Mouse (Mus musculus) inflammation-experienced regulatory T-cells, adult 6 months (primary cell): ENCODE results near the gene Tmem208. TPM values are rescaled to one million over a fixed set of nuclear protein-coding genes. Genes with fewer than 3 reads are reported as not detected.

Source experiments
- ATAC-seq: one replicate; pipeline ENCODE4 v1.8.0; 2017
- polyA plus RNA-seq, 3 experiments: library from polyadenylated mRNA; unstranded; fragments of 100-300 nt; shearing (Covaris generic); gene quantifications; one replicate each; pipeline ENCODE4 v1.2.1; 2017

Gene Tmem208
- polyA plus RNA-seq, 3 experiments from 2014 or later, result 136 to 151 (median 144) TPM

DNA sequence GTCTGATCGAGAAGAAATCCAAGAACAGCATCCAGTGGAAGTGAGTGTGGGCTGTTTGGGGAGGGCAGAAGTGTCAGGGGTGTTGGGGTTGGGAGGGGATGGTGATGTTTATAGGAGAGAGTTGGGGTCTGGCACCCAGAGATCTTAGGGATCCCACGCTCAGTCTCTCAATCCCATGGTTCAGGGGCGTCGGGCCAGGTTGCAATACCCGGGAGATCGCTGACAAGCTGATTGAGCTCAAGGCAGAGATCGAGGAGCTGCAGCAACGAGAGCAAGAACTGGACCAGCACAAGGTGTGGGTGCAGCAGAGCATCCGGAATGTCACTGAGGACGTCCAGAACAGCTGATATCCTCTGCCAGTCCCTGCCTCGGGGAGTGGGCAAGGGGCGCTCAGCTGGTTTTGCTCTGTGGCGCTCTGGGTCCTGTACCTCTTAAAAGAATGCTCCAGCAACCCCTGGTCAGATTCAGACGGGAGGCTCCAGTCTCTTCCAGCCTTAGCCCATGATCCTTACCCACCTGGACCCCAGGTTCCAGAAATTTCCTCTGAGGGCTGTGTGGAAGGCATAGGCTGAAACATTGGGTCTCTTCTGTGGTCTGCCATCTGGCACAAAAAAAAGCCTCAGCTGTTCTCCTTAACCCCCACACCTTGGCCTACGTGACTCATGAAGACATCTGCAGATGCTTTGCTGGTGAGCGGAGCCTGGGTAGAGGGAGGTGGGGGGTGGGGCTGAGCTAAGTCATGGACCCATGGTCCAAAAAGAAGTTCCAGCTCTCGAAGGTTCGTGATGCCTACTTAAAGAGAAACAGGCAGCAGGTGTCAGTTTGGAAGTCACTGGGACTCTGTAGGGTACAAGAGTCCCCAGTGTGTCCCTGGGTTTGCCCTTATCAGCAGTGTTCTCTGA is 27.6 kb upstream of the Tmem208 start:
- no peak for ATAC-seq

DNA sequence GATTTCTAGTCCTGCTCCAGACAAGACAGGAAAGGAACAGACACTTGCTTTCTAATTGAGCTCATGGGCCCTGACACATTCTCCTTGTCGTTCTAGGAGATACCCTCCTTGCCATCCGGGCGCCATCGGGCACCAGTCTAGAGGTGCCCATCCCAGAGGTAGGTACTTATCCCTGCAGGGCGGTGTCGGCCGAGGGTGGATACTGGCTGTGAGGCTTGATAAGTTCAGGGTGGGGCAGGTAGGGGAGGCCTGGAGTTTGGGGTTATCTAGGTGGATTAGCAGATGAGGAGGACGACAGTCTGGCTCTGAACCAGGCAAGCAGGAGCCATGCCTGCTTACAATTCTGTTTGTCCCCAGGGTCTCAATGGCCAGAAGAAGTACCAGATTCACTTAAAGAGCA is 26.2 kb upstream of the Tmem208 start:
- no peak for ATAC-seq

DNA sequence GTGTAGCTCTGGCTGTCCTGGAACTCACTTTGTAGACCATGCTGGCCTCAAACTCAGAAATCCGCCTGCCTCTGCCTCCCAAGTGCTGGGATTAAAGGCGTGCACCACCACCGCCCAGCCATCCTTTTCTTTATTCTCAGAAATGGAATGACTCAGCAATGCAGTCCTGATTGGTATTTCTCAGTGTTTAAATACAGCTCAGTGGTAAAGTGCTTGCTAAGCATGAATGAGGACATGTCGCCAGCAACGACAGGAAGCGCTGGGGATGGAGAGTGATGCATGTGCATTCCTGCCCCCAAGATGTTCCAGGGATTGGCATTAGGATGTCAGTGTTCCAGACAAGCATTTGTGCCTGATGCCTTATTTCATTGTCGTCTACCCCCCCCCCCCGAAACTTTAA is 22.8 kb upstream of the Tmem208 start:
- ATAC-seq, result peak; percentile 12

DNA sequence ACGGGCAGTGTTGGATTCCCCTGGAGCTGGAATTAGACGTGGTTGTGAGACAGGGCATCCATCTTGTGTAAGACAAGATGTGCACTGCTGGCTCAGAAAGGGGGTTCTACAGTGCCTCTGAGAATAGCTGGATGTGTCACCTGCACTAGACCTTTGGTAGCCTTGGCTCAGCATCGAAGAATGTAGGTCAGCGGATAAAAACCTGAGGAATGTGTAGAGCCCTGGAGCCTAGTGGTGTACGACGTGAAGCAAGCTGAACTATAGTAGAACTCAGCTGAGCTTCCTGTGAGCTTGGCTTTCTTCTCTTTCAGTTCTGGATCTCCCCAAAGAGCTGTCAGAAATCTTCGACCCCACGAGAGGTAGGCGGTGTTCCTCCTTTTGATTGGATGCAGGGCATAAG is 22.3 kb upstream of the Tmem208 start:
- no peak for ATAC-seq

DNA sequence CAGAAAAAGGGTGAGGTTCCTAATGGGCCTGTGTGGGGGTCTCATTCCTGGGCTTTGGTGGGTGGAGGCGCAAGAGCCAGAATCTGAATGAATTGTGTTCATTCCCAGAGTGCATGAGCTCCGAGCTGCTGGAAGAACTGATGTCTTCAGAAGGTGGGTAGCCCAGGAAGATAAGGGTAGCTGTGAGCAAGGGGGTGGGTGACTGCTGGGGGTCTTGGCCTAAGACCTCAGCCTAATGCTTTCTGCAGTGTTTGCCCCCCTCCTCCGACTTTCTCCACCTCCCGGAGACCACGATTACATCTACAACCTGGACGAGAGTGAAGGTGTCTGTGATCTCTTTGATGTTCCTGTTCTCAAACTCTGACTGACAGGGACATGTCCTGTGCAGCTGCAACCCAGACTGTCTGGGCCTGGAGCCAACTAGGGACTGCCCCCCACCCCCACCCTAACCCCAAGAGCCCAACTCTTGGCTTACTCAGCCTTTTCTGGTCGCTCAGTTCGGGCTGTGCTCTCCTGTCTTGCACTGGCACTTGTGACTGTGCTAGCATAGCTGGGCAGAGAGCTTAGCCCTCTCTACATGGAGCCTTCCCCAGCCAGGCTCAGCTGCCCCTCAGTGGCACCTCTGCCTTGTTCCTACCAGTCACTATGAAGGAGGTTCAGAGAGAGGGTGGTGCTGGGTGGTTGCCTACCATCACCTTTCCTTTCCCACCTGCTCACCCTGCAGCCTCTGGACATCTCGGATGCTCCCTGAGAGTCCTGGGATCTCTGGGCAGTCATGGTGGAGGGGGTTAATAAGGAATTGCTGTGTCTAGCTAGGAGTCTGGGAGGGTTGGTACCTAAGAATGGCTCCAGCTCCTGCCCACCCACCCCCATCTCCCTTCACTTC is 21.6 kb upstream of the Tmem208 start:
- ATAC-seq, result peak; percentile 77

DNA sequence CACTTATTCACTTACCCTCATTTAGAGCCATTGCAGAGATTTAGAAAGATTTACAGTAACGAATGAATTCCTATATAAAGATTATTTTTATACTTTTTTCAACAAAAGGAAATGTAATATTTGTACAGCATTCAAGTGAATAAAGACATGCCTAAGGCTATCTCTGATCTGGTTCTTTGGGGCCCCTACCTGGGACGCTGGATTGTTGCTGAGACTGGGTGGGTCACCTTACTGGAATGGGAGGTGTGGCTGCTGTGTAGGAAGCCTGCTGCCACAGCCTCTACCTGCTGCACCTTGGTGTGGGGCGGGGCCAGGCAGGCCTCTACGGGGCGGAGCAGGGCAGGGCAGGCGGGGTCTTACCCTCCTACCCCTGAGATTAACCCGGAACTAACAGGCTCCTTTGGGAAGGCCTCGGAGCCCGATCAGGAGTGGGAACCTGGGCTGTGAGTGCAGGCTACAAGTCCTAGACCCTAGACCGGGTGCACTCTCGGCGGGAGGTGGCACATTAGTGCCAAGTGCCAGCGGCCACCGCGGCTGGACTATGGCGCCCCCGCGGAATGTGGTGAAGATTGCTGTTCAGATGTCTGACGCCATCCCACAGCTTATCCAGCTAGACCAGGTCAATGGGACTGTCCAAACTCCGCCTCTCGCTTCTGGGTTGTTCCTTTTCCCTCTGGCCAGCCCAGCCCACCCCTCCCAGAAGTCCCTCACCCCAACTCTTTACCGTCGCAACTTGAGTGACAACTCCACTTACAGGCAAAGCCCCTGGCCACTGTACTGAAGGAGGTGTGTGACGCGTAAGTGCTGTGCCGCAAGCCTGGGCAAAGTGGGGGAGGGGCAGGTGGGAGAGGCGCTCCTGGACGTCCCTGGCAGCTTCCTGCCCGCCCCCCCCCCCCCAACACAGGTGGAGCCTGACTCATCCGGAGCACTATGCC is 20.7 kb upstream of the Tmem208 start, which contains the start of gene Elmo3:
Elmo3 (plus strand) TSS at position 391 of the 935 bp plus-strand sequence.
- ATAC-seq, result peak; percentile 28

DNA sequence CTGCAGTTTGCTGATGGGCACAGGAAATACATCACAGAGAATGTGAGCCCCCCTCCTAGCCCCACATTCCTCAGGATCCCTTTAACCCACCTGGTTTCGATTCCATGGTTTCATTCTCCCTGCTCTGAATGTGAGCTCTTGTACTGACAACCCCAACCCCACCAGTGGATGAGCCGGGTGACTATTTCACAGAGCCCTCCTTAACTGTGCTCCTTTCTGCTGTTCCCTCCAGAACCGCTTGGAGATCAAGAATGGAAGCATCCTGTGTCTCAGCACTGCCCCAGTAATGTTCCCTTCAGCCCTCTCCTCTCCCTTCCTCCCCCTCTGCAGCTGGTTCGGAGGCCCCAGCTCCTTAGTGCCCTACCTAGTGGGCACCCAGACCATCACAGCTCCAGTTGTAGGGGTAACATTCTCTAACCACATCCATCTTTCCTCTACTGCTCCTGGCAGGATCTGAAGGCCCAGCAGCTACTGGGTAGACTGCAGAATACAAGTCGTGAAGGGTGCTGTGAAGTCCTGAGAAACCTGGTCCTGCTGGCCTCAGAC is 19.9 kb upstream of the Tmem208 start:
- ATAC-seq, result peak; percentile 13

DNA sequence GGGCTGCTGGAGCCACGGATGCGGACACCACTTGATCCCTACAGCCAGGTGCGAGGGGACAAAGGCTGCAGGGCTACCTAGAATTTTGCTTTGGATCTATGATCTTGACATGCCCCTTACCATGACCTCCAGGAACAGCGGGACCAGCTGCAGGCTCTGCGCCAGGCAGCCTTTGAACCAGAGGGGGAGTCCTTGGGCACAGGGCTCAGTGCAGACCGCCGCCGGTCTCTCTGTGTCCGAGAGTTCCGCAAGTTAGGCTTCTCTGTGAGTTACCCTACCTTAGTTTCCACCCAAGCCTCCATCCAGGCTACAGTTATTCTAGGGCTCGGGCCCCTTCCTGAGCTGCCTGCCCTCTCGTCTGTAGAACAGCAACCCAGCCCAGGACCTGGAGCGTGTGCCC is 18.5 kb upstream of the Tmem208 start:
- no peak for ATAC-seq

DNA sequence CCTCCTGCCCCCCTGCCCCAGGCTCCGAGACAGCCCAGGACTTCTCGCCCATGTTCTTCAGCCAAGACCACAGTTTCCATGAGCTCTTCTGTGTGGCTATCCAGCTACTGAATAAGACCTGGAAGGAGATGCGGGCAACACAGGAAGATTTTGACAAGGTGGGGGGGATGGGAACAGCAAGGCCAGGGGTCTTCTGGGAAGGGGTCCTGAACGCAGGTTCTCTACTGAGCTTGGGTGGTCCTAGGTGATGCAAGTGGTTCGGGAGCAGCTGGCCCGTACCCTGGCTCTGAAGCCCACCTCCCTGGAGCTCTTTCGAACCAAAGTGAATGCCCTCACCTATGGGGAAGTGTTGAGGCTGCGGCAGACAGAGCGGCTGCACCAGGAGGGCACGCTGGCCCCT is 17.7 kb upstream of the Tmem208 start:
- ATAC-seq, result no peak

DNA sequence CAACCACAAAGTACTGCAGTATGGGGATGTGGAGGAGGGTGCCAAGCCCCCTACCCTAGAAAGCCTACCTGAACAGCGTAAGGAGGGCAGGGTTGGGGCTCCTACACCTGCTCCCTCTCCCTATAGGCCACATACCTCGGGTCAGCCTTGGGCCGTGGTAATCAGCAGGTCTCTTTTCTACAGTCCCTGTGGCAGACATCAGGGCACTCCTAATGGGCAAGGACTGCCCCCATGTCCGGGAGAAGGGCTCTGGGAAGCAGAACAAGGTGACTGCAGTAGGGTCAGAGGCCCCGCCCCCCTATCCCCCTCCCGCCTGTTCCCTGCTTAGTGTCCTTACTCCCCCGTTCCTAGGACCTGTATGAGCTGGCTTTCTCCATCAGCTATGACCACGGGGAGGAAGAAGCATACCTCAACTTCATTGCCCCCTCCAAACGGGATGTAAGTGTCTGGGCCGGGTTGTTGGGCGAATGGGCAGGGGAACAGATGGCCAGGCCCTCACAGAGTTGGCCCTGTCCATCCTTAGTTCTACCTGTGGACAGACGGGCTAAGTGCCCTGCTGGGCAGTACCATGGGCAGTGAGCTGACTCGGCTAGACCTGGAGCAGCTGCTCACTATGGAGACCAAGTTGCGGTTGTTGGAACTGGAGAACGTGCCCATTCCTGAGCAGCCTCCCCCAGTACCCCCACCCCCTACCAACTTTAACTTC is 16.9 kb upstream of the Tmem208 start:
- no peak for ATAC-seq

DNA sequence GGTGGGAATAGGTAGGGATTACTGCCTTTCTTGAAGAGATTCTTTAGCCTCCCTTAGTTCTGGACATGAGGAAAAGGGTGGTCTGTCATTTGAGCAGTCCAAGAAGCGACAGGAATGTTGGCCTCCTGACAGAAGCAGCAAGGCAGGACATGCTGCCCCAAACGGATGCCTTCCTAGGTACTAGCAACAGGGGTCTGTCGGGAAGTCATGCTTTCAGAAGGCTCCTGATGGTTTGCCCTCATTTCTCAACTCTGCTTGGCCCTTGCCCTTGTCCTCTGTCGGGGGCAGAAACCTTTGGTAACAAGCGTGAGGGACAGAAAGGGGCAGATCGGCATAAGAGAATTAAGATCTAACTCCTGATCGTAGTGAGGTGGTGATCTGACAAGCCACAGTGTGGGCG is 16.0 kb upstream of the Tmem208 start:
- ATAC-seq, result no peak

DNA sequence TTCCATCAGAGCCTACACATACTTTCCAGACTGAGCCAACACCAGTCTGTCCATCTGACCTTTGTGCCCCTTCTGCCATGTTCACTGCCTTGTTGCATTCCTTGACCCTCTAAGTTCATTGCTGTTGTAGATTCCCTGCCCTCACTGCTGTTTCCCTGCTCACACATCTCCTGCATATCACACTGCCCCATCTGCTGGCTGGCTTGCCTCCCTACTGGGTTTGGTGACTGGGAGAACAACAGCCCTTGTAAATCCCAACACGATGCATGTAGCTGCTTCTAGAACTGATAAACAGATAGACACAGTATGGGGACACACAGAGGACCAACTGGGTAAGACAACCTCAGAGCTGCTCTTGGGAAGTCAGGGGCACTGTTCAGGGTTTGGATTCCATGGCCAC is 14.4 kb upstream of the Tmem208 start:
- no peak for ATAC-seq

DNA sequence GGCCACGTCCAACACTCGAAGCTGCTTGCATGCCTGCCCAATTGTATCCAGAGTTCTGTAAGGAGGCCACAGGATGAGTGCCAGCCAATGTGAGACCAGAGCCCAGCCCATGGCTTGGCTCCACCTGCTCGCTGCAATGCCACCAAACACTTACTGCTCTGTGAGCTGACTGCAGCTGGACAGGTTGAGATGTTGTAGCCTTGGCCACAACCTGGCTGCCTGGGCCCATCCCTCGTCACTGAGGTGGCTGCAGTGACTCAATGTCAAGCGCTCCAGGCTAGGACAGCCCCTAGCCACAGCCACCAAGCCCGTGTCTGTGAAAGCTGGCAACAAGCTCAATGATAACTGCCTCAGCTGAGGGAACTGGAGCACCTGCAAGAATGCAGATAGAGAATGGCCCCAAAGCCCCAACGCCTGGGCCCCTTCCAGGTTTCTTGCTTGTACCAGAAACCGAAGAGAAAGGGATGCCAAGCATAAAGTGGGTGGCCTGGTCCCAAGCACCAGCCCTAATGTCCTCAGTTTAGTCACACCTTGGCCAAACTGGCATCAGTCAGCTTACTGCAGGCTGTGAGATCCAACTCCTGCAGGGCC is 13.2 kb upstream of the Tmem208 start:
- ATAC-seq, result no peak

DNA sequence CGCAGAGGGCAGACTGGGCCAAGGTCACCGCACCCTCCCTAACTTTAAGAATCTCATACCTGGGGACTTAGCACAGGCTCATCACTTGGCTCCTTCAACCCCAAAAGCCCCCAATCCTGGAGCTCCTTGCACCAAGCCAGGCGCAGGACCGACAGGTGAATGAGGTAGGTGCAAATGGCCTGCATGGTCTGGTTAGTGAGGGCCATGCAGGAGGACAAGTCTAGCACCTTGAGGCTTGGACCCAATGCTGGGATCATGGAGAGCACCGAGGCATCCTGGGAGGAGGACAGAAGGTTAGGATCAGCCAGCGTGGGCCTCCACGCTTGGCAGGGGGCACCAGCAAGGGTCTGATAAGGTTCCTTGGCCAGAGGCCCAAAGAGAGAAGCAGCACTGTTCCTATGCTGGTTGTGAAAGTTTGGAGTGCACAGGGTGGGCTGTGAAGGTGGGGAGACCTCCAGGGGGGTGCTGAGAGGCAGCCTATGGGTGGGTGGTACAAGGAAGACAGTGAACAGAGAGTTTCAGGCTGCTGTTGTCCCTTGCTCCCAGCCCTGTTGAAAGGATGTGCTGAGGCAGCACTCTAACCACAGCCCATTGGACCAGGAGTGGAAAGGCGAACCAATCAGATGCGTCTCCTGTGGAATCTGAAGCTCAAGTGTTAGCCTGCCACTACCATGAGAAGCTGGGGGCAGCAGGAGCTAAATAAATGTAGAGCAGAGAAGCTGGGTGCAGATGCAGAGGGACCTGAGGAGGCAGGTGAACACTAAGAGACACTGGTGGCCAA is 12.3 kb upstream of the Tmem208 start:
- ATAC-seq, result no peak

DNA sequence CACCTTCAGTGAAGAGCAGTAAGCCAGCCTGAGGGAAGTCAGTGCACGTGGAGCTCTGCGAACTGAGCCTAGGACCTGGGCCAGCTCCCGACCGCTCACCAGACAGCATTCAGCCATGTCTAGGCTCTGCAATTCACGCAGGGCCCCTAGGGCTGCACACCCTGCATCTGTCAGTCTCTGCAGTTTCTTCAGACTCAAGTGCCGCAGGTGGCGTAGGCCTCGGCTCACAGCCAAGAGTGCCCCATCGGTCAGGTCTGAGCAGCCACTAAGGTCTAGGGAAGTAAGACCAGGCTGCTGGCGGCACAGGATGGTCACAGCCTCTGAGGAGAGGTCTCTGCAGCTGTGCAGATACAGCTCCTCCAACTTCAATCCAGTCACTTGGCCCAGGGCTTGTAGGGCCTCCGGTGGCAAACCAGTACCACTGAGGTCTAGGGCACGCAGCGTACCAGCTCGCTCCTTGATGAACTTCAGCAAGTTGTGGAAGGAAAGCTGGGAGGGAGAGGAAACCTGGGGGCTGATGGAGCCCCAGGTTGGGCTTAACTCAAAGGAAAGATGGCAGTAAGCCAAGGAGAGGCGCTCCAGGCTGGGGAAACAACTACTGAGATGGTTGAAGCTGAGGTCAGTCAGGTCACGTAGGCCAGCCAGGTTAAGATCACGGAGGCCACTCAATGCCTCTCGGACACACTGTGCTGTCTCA is 10.9 kb upstream of the Tmem208 start:
- no peak for ATAC-seq

DNA sequence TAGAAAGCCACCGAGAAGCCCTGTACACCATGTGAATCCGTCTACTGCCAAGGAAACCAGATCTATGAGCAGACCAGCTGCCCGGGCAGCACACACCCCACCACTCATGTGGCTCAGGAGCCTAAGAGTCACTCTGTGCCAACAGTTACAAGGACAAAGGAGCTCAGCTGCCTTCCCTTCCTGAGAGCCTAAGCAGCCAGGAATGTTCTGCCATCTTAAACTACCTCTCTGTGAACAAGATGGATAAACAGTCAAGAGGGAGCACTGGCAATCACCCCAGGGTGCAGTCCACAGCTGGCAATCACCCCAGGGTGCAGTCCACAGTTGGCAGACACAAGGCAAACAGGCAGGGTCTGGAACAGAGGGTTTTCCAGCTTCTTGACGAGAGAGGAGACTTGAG is 8.2 kb upstream of the Tmem208 start:
- ATAC-seq, result no peak

DNA sequence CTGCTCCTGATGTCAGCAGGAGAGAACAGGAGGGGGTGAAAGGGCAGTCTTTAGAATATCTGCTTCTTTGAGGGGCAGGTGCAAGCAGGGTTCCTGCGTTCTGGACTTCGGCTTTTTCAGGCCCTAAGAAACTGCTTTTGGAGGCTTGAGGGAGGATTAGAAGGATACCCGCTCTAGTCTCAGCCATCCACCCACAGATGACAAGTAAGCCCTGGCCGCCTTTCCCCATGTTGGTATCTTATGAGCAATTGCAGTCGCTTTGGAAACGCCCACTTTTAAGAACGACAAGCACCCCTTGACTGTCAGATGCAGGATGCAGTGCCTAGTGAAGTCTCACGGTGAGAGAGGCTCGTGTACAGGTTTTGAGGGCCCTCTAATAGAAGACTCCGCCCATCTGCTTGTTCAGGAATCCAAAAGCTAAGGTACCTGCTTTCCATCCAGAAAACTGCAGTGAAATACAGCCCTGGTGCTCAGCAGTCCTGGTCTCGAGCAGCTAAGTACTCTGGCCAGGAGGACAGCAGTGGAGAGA is 7.4 kb upstream of the Tmem208 start:
- no peak for ATAC-seq

DNA sequence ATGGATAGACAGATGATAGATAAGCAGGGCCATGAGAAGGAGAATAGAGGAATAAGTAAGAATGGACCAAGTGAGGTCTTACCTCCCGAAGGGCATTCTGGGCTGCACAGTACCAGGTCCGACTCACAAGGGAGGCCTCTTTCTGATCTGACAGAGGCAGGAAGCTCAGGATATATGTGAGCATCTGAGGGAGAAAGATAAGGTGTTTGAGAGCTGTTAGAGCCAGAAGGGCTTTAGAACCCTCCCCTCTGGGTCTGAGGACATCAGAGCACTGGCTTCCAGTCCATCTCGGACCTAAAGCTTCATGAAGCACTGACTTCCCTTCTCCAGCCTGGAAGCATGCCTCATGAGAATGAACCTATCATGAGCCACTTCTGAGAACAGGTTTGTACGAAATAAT is 3.0 kb upstream of the Tmem208 start:
- no peak for ATAC-seq

DNA sequence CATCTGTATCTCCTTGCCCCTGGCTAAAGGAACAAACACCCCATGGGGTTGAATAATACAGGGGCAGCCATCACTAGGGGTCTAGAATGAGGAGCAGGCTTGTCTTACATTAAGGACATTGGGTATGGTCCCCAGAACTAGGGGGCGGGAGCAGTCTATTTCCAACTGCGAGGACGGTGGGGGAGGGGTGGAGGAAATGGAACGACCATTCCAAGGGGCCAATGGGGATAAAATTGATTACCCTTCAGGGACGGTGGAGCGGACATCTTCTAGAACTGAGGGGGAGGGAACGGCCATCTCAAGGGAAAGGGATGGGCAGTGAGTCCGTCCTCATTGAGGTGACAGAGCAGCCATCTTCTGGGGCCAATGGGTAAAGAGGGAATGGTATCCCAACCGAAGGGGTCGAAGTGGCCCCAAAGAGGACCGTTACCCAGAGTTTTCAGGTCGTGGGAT is 487 bp upstream of the Tmem208 start:
- ATAC-seq, result no peak
